Mouse (Mus musculus) E14TG2a.4 (cell line): ENCODE data around the gene Scnn1a.

Source experiments
- CTCF ChIP-seq: conservative IDR thresholded peaks from 2 replicates; pipeline ENCODE4 v1.5.1; 2014; ENCODE audit warnings: low read length
- POU5F1 ChIP-seq: IDR thresholded peaks from 2 replicates; pipeline ENCODE4 v1.6.1; 2014; ENCODE audit warnings: low read length, borderline replicate concordance

DNA sequence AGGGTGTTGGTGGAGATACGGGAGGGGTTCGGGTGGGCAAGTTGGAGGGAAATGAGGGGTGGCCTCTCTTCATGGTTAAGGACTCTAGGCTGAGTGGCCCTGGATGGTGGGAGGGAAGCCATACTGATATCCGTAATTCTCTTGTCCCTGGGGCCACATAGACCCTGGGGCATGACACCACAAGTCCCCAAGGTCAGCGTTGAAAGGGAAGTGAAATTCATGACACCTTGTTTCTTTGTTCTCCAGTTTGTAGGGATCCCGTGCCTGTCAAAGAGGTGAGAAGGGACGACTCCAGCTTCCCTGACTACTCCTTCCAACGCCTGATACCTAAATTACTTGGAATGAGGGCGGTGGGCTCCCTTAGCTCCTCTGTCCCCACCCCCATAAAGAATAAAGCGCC, 40.4 kb downstream of the Scnn1a start:
- TF ChIP-seq CTCF (no peak), POU5F1 (no peak)
